Mouse (Mus musculus): Measurements from ENCODE around the gene Bhlhb9. TPM values are rescaled to one million over a fixed set of nuclear protein-coding genes. Genes with fewer than 3 reads are reported as not detected.
"Not testable (repeated sequence)": the region's sequence is repeated elsewhere in the genome, so short reads cannot be mapped to it uniquely, and the experiment has no call there.

Gene Bhlhb9
- polyA plus RNA-seq, 1 experiment from 2014 or later: 68.1 TPM

GRCm38 (mm10) chrX:135796305-135797211 lies 836 bp upstream of the Bhlhb9 start:
- WGBS: 20% methylated on average over 21 of the region's 26 CpGs
- H3K27ac ChIP-seq (replicated peaks; ENCODE audit: low read depth, low read length); H3K27me3 ChIP-seq (ENCODE audit: control insufficient read depth, insufficient read depth, low read length); H3K9me3 ChIP-seq (ENCODE audit: control insufficient read depth, low read length); H3K4me1 ChIP-seq (ENCODE audit: control insufficient read depth, insufficient read depth, low read length); H3K36me3 ChIP-seq (ENCODE audit: control insufficient read depth, insufficient read depth, low read length): not testable (repeated sequence)
- Histone ChIP-seq H3K9ac (ENCODE audit: low read length) (peak overlapping the region; percentile 56), H3K4me2 (ENCODE audit: low read depth, severe bottlenecking) (peak overlapping the region; percentile 61), H3K4me3 (ENCODE audit: low read depth, low read length) (peak overlapping the region; percentile 54)
- peak; percentile 77 for ATAC-seq (ENCODE audit: insufficient number of reproducible peaks, low FRiP score, low TSS enrichment, low read depth)
- DNase-seq (ENCODE audit: low spot score): peak; percentile 35

- no peak for DNase-seq (ENCODE audit: low spot score)
- Histone ChIP-seq H3K27me3 (ENCODE audit: control insufficient read depth, insufficient read depth, low read length) (no peaks in the 10 kb centered on the region), H3K9ac (ENCODE audit: low read length) (no peak overlapping the region), H3K4me1 (ENCODE audit: control insufficient read depth, insufficient read depth, low read length) (no peaks in the 10 kb centered on the region), H3K4me2 (ENCODE audit: low read depth, severe bottlenecking) (no peak overlapping the region), H3K4me3 (ENCODE audit: low read depth, low read length) (no peak overlapping the region), H3K9me3 (ENCODE audit: control insufficient read depth, low read length) (no peaks in the 10 kb centered on the region), H3K36me3 (ENCODE audit: control insufficient read depth, insufficient read depth, low read length) (no peaks in the 10 kb centered on the region), H3K27ac (replicated peaks; ENCODE audit: low read depth, low read length) (no peak overlapping the region)
- 87% methylated on average over 3 of the region's 3 CpGs for WGBS
- no peak for ATAC-seq (ENCODE audit: insufficient number of reproducible peaks, low FRiP score, low TSS enrichment, low read depth)
Observed at GRCm38 (mm10) chrX:135804149-135804548, 6.8 kb downstream of the Bhlhb9 start.

GRCm38 (mm10) chrX:135805780-135806179 lies 8.4 kb downstream of the Bhlhb9 start:
- Histone ChIP-seq H3K4me2 (ENCODE audit: low read depth, severe bottlenecking) (no peak overlapping the region), H3K27ac (replicated peaks; ENCODE audit: low read depth, low read length) (no peak overlapping the region), H3K9me3 (ENCODE audit: control insufficient read depth, low read length) (no peaks in the 10 kb centered on the region), H3K4me3 (ENCODE audit: low read depth, low read length) (no peak overlapping the region), H3K36me3 (ENCODE audit: control insufficient read depth, insufficient read depth, low read length) (no peaks in the 10 kb centered on the region), H3K4me1 (ENCODE audit: control insufficient read depth, insufficient read depth, low read length) (no peaks in the 10 kb centered on the region), H3K27me3 (ENCODE audit: control insufficient read depth, insufficient read depth, low read length) (no peaks in the 10 kb centered on the region), H3K9ac (ENCODE audit: low read length) (no peak overlapping the region)
- ATAC-seq (ENCODE audit: insufficient number of reproducible peaks, low FRiP score, low TSS enrichment, low read depth) (no peak), DNase-seq (ENCODE audit: low spot score) (peak; percentile 42)
- 5% methylated on average over 1 of the region's 1 CpGs for WGBS

DNA sequence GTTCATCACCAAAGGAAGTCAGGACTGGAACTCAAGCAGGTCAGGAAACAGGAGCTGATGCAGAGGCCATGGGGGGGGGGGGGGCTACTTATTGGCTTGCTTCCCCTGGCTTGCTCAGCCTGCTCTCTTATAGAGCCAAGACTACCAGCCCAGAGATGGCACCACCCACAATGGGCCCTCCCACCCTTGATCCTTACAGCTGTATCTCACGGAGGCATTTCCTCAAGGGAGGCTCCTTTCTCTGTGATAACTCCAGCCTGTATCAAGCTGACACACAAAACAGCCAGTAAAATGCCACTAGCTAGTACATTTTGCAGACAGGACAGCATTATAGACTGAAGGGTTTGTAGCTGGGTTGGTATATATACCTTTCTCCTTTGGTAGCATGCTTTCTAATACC lies 38.5 kb downstream of the Bhlhb9 start:
- not testable (repeated sequence) for H3K27ac ChIP-seq (replicated peaks; ENCODE audit: low read depth, low read length); H3K4me3 ChIP-seq (ENCODE audit: low read depth, low read length); ATAC-seq (ENCODE audit: insufficient number of reproducible peaks, low FRiP score, low TSS enrichment, low read depth); H3K9ac ChIP-seq (ENCODE audit: low read length); H3K4me1 ChIP-seq (ENCODE audit: control insufficient read depth, insufficient read depth, low read length); H3K9me3 ChIP-seq (ENCODE audit: control insufficient read depth, low read length); H3K36me3 ChIP-seq (ENCODE audit: control insufficient read depth, insufficient read depth, low read length); H3K4me2 ChIP-seq (ENCODE audit: low read depth, severe bottlenecking); H3K27me3 ChIP-seq (ENCODE audit: control insufficient read depth, insufficient read depth, low read length); DNase-seq (ENCODE audit: low spot score)
- WGBS: 50% methylated on average over 1 of the region's 1 CpGs

- 81% methylated on average over 2 of the region's 2 CpGs for WGBS
- Histone ChIP-seq H3K4me2 (ENCODE audit: low read depth, severe bottlenecking) (no peak overlapping the region), H3K9ac (ENCODE audit: low read length) (no peak overlapping the region), H3K4me1 (ENCODE audit: control insufficient read depth, insufficient read depth, low read length) (no peaks in the 10 kb centered on the region), H3K36me3 (ENCODE audit: control insufficient read depth, insufficient read depth, low read length) (no peaks in the 10 kb centered on the region), H3K4me3 (ENCODE audit: low read depth, low read length) (no peak overlapping the region), H3K27me3 (ENCODE audit: control insufficient read depth, insufficient read depth, low read length) (no peaks in the 10 kb centered on the region), H3K9me3 (ENCODE audit: control insufficient read depth, low read length) (no peaks in the 10 kb centered on the region), H3K27ac (replicated peaks; ENCODE audit: low read depth, low read length) (no peak overlapping the region)
- no peak for ATAC-seq (ENCODE audit: insufficient number of reproducible peaks, low FRiP score, low TSS enrichment, low read depth)
- no peak for DNase-seq (ENCODE audit: low spot score)
Observed at GRCm38 (mm10) chrX:135837896-135838295, 40.5 kb downstream of the Bhlhb9 start.

DNA sequence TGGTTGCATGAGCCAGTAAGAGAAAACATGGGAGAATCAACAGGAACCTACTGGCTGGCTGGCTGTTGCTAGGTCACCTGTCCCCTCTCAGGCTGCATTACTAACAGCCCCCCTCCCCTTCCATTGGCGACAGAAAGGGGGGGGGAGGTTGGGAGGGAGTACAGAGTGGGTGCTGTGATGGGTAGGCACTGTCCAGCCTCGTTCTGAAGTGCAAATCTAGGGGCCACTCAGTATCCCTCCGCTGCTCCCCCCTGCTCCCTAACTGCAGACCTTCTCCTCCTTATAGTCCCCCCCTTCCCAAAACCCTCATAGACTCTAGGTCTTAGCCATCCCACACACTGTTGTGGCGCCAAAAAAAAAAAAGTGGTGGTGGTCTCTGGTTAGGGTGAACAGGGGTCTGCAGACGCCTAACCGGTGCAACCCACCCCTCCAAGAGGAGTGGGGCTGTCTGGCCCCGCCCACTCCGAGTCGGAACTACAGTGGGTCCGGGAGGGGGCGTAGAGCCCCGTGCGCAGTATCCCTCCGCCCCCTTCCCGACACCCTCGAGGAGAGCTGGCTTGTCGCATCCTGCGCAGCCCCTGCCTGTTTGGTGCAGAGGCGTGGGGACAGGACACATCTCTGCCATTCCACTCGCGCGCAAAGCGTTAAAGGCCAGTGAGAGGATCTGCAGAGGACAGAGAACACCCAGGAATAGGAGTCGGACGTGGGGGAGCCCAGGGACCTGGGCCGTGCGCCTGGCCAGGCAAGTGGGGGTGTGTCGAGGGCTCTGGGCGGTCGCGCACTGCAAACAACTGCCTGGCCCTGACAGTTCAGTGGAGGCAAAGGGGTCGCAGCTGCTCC lies 41.3 kb downstream of the Bhlhb9 start, which contains the start of gene Gprasp2:
Gene Gprasp2 (plus strand): TSS at position 514 of the 840 bp plus-strand sequence.
- peak; percentile 61 for DNase-seq (ENCODE audit: low spot score)
- H3K9me3 ChIP-seq (ENCODE audit: control insufficient read depth, low read length); H3K4me1 ChIP-seq (ENCODE audit: control insufficient read depth, insufficient read depth, low read length); H3K27me3 ChIP-seq (ENCODE audit: control insufficient read depth, insufficient read depth, low read length); H3K36me3 ChIP-seq (ENCODE audit: control insufficient read depth, insufficient read depth, low read length); H3K27ac ChIP-seq (replicated peaks; ENCODE audit: low read depth, low read length): not testable (repeated sequence)
- Histone ChIP-seq H3K4me2 (ENCODE audit: low read depth, severe bottlenecking) (peak within 1 kb of the TSS; percentile 66), H3K9ac (ENCODE audit: low read length) (peak within 1 kb of the TSS; percentile 12; the same call in 1 of the 2 replicates), H3K4me3 (ENCODE audit: low read depth, low read length) (peak within 1 kb of the TSS; percentile 43)
- WGBS: 13% methylated on average over 23 of the region's 32 CpGs
- ATAC-seq (ENCODE audit: insufficient number of reproducible peaks, low FRiP score, low TSS enrichment, low read depth): peak; percentile 89

- H3K27me3 ChIP-seq (ENCODE audit: control insufficient read depth, insufficient read depth, low read length); H3K27ac ChIP-seq (replicated peaks; ENCODE audit: low read depth, low read length); ATAC-seq (ENCODE audit: insufficient number of reproducible peaks, low FRiP score, low TSS enrichment, low read depth); H3K9me3 ChIP-seq (ENCODE audit: control insufficient read depth, low read length); H3K36me3 ChIP-seq (ENCODE audit: control insufficient read depth, insufficient read depth, low read length); H3K4me1 ChIP-seq (ENCODE audit: control insufficient read depth, insufficient read depth, low read length): not testable (repeated sequence)
- H3K4me2 ChIP-seq (ENCODE audit: low read depth, severe bottlenecking): peak overlapping the region; percentile 66
- 21% methylated on average over 16 of the region's 17 CpGs for WGBS
- peak overlapping the region; percentile 12; the same call in 1 of the 2 replicates for H3K9ac ChIP-seq (ENCODE audit: low read length)
- H3K4me3 ChIP-seq (ENCODE audit: low read depth, low read length): peak overlapping the region; percentile 43
- DNase-seq (ENCODE audit: low spot score): peak; percentile 33
Observed at GRCm38 (mm10) chrX:135839397-135840391, 42.3 kb downstream of the Bhlhb9 start.
